Mouse (Mus musculus): Measurements from ENCODE around the gene Fnbp4. TPM values are rescaled to one million over a fixed set of nuclear protein-coding genes. Genes with fewer than 3 reads are reported as not detected.

The Fnbp4 gene
- total and polyA plus RNA-seq, 2 experiments from 2014 or later = 51.3 to 67.7 TPM

- ATAC-seq (no peak), DNase-seq (ENCODE audit: low spot score) (no peak)
- Histone ChIP-seq H3K27ac (no peak overlapping the region), H3K36me3 (ENCODE audit: insufficient read depth, low read length) (no peaks in the 10 kb centered on the region), H3K9me3 (ENCODE audit: low read length) (no peaks in the 10 kb centered on the region), H3K4me2 (ENCODE audit: low read depth, low read length) (no peak overlapping the region), H3K4me1 (ENCODE audit: insufficient read depth, low read length) (no peaks in the 10 kb centered on the region), H3K27me3 (ENCODE audit: insufficient read depth, low read length) (no peaks in the 10 kb centered on the region), H3K9ac (replicated peaks; ENCODE audit: low read length) (no peak overlapping the region), H3K4me3 (ENCODE audit: low read length) (no peak overlapping the region)
- WGBS = 81% methylated on average over 11 of the region's 11 CpGs
- TF ChIP-seq CTCF (IDR thresholded peaks at IDR 0.05; ENCODE audit: low read depth) = no peak
These were observed 80.5 kb downstream of the Fnbp4 start for GRCm38 (mm10) chr2:90825515-90826172.

GRCm38 (mm10) chr2:90828739-90829138 is 83.6 kb downstream of the Fnbp4 start:
- DNase-seq (ENCODE audit: low spot score) (peak; percentile 12), ATAC-seq (no peak)
- H3K4me1 ChIP-seq (ENCODE audit: insufficient read depth, low read length) = no peaks in the 10 kb centered on the region
- 65% methylated on average over 7 of the region's 7 CpGs for whole genome bisulfite sequencing
- H3K9ac ChIP-seq (replicated peaks; ENCODE audit: low read length) = no peak overlapping the region
- no peaks in the 10 kb centered on the region for H3K9me3 ChIP-seq (ENCODE audit: low read length)
- no peak overlapping the region for H3K27ac ChIP-seq
- no peak for TF ChIP-seq CTCF (IDR thresholded peaks at IDR 0.05; ENCODE audit: low read depth)
- H3K4me3 ChIP-seq (ENCODE audit: low read length) = no peak overlapping the region
- H3K27me3 ChIP-seq (ENCODE audit: insufficient read depth, low read length) = no peaks in the 10 kb centered on the region
- H3K36me3 ChIP-seq (ENCODE audit: insufficient read depth, low read length) = no peaks in the 10 kb centered on the region
- H3K4me2 ChIP-seq (ENCODE audit: low read depth, low read length) = no peak overlapping the region

Other genes starting within 250 kb of the Fnbp4 start
- gene Ptprj, start 164.7 kb upstream of the Fnbp4 start, total RNA-seq (2014; rRNA removed) = 37.8 and 39.1 TPM in 2 replicates
- gene Ptprj, start 164.7 kb upstream of the Fnbp4 start, polyA plus RNA-seq (2015; fragmentation: Nextera tagmentation; extraction: Ambion mirVana) = 4.6 and 4.7 TPM in 2 replicates
- gene Nup160, start 68.2 kb upstream of the Fnbp4 start, total RNA-seq (2014; rRNA removed) = 13.5 and 14.3 TPM in 2 replicates
- gene Nup160, start 68.2 kb upstream of the Fnbp4 start, polyA plus RNA-seq (2015; fragmentation: Nextera tagmentation; extraction: Ambion mirVana) = 12.4 and 13.7 TPM in 2 replicates
- 0.26 and 0.72 TPM in 2 replicates for gene Agbl2, start 37.4 kb downstream of the Fnbp4 start, total RNA-seq (2014; rRNA removed)
- gene Agbl2, start 37.4 kb downstream of the Fnbp4 start, polyA plus RNA-seq (2015; fragmentation: Nextera tagmentation; extraction: Ambion mirVana) = 0.51 and 1.3 TPM in 2 replicates
- gene Mtch2, start 101.8 kb downstream of the Fnbp4 start, total RNA-seq (2014; rRNA removed) = 111 and 126 TPM in 2 replicates
- 202 and 214 TPM in 2 replicates for gene Mtch2, start 101.8 kb downstream of the Fnbp4 start, polyA plus RNA-seq (2015; fragmentation: Nextera tagmentation; extraction: Ambion mirVana)
- gene C1qtnf4, start 140.5 kb downstream of the Fnbp4 start, total RNA-seq (2014; rRNA removed) = 552 and 661 TPM in 2 replicates
- gene C1qtnf4, start 140.5 kb downstream of the Fnbp4 start, polyA plus RNA-seq (2015; fragmentation: Nextera tagmentation; extraction: Ambion mirVana) = 228 and 230 TPM in 2 replicates
- 43.1 and 43.6 TPM in 2 replicates for gene Kbtbd4, start 159.4 kb downstream of the Fnbp4 start, total RNA-seq (2014; rRNA removed)
- gene Kbtbd4, start 159.4 kb downstream of the Fnbp4 start, polyA plus RNA-seq (2015; fragmentation: Nextera tagmentation; extraction: Ambion mirVana) = 46.7 and 49.5 TPM in 2 replicates
- gene Ndufs3, start 159.5 kb downstream of the Fnbp4 start, total RNA-seq (2014; rRNA removed) = 186 TPM in 2 replicates
- 271 and 274 TPM in 2 replicates for gene Ndufs3, start 159.5 kb downstream of the Fnbp4 start, polyA plus RNA-seq (2015; fragmentation: Nextera tagmentation; extraction: Ambion mirVana)
- gene Celf1, start 195.0 kb downstream of the Fnbp4 start, total RNA-seq (2014; rRNA removed) = 67.0 and 68.6 TPM in 2 replicates
- gene Celf1, start 195.0 kb downstream of the Fnbp4 start, polyA plus RNA-seq (2015; fragmentation: Nextera tagmentation; extraction: Ambion mirVana) = 59.6 and 63.1 TPM in 2 replicates

All from hindbrain, postnatal 0 days (tissue).